Mouse (Mus musculus) embryonic facial prominence, embryonic 11.5 days (tissue): ENCODE data around the gene Lca5l. TPM values are rescaled to one million over a fixed set of nuclear protein-coding genes. Genes with fewer than 3 reads are reported as not detected.

Experiments used
- polyA plus RNA-seq: library from polyadenylated mRNA; unstranded; fragments of >200 nt; fragmentation: Nextera tagmentation; extraction: Ambion mirVana; gene quantifications from 2 replicates; pipeline ENCODE4 v1.2.1, GENCODE M21; 2014

The Lca5l gene
- polyA plus RNA-seq, 1 experiment from 2014 or later: 1.1 TPM

Other genes with a start within 250 kb of the Lca5l start
- 104 and 111 TPM in 2 replicates for gene Psmg1, start 201.3 kb downstream of the Lca5l start, polyA plus RNA-seq
- gene Brwd1, start 109.7 kb downstream of the Lca5l start, polyA plus RNA-seq: 157 and 164 TPM in 2 replicates
- gene Hmgn1, start 64.5 kb downstream of the Lca5l start, polyA plus RNA-seq: 1,073 and 1,266 TPM in 2 replicates
- 87.5 and 91.6 TPM in 2 replicates for gene Wrb, start 46.9 kb downstream of the Lca5l start, polyA plus RNA-seq
- 1.4 and 3.5 TPM in 2 replicates for gene Sh3bgr, start 8.2 kb upstream of the Lca5l start, polyA plus RNA-seq
- gene B3galt5, start 43.5 kb upstream of the Lca5l start, polyA plus RNA-seq: 1.2 and 1.4 TPM in 2 replicates